In the genomic region with DNA sequence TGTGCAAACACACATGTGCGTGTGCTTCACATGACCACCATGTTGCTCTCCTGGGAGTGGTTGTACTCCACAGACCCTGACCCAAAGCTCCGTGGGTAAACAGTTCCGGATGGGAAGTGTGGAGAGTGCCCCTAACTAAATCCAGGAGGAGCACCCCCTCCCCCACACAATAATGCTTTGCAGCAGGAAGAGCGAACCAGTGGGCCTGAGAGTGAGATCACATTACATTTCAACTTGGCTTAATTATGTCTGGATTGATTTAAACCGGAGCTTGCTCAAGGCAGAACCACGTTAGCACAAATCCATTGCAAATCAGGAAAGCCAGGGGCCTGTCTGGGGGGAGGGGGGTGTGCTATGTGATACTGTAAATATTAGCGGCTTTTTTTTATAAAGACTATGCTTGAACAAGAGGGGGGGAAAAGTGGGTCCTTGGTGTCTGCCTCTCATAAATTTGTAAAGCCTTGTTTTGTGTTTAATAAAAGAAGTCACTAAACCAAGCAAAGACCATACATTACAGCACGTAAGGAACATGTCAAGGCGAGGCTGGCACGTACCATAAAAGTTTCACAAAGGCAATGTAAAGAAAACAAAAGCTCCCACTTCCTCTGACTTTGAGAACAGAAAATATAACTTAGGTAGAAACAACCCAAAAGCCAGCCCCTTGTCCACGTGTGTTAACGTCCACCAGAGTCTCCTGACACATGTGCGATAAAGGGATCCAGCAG, we compare ENCODE assay signal across 8 mouse cellular contexts.
DNase-seq lines count a peak whose midpoint lies in the region; ATAC-seq and TF ChIP-seq lines count a peak whose summit lies in the region.

No protein-coding gene starts in this region.

- no peak overlapping the region for H3K9ac ChIP-seq in intestine, embryonic 14.5 days (ENCODE audit: low read length)
- H3K9ac ChIP-seq in intestine, postnatal 0 days (ENCODE audit: low read depth, low read length), result no peak overlapping the region
- H3K9ac ChIP-seq in midbrain, embryonic 11.5 days (ENCODE audit: low read length), result no peak overlapping the region

- no peak overlapping the region for H3K4me3 ChIP-seq in intestine, embryonic 14.5 days (ENCODE audit: low read depth, low read length)
- no peak overlapping the region for H3K4me3 ChIP-seq in intestine, postnatal 0 days (ENCODE audit: low read depth, low read length)
- no peak overlapping the region for H3K4me3 ChIP-seq in midbrain, embryonic 11.5 days (ENCODE audit: low read depth, low read length)

- H3K27me3 ChIP-seq in intestine, embryonic 14.5 days (replicated peaks; ENCODE audit: control insufficient read depth, insufficient read depth, low read length), result no peaks in the 10 kb centered on the region
- no peaks in the 10 kb centered on the region for H3K27me3 ChIP-seq in intestine, postnatal 0 days (replicated peaks; ENCODE audit: control insufficient read depth, insufficient read depth, low read length)
- H3K27me3 ChIP-seq in midbrain, embryonic 11.5 days (ENCODE audit: control insufficient read depth, insufficient read depth, low read length), result no peaks in the 10 kb centered on the region

- H3K4me2 ChIP-seq in intestine, embryonic 14.5 days (ENCODE audit: low read length), result no peak overlapping the region
- H3K4me2 ChIP-seq in intestine, postnatal 0 days (replicated peaks; ENCODE audit: low read depth), result no peak overlapping the region
- H3K4me2 ChIP-seq in midbrain, embryonic 11.5 days, result no peak overlapping the region

- peak; percentile 63 for DNase-seq in intestine, embryonic 14.5 days (ENCODE audit: low spot score)
- DNase-seq in embryo, embryonic 10 days (ENCODE audit: low spot score), result peak; percentile 74
- peak; percentile 93 for DNase-seq in forelimb bud, embryonic 11.5 days (ENCODE audit: low read depth, low spot score)
- no peak for DNase-seq in midbrain, embryonic 11.5 days (ENCODE audit: low spot score, missing footprints)
- DNase-seq in layer of hippocampus, postnatal 14 days (ENCODE audit: low spot score in 2 of 2), result no peak
- DNase-seq in layer of hippocampus, postnatal 10 days (ENCODE audit: low spot score in 2 of 2), result no peak
- no peak for DNase-seq in right cerebral cortex, postnatal 4 days

- peak; percentile 45; the same call in 1 of the 2 replicates for ATAC-seq in intestine, embryonic 14.5 days (replicated peaks; ENCODE audit: low FRiP score, low TSS enrichment, low read depth)
- ATAC-seq in intestine, postnatal 0 days, result no peak
- peak; percentile 40; the same call in 1 of the 2 replicates for ATAC-seq in midbrain, embryonic 11.5 days (ENCODE audit: low FRiP score)

- H3K9me3 ChIP-seq in intestine, embryonic 14.5 days (ENCODE audit: control insufficient read depth, low read length), result no peaks in the 10 kb centered on the region
- H3K9me3 ChIP-seq in intestine, postnatal 0 days (ENCODE audit: control insufficient read depth), result no peaks in the 10 kb centered on the region
- no peaks in the 10 kb centered on the region for H3K9me3 ChIP-seq in midbrain, embryonic 11.5 days (ENCODE audit: control insufficient read depth, low read length)

- peak overlapping the region; percentile 60; the same call in 1 of the 2 replicates for H3K27ac ChIP-seq in intestine, embryonic 14.5 days (ENCODE audit: low read depth)
- no peak overlapping the region for H3K27ac ChIP-seq in intestine, postnatal 0 days (ENCODE audit: low read depth, low read length)
- H3K27ac ChIP-seq in midbrain, embryonic 11.5 days (ENCODE audit: low read depth, low read length), result no peak overlapping the region

- TF ChIP-seq CTCF in intestine, postnatal 0 days (IDR thresholded peaks at IDR 0.05; ENCODE audit: low read depth), result no peak

- peaks cover 58% of the 10 kb centered on the region for H3K36me3 ChIP-seq in intestine, embryonic 14.5 days (ENCODE audit: control insufficient read depth, insufficient read depth, low read length)
- H3K36me3 ChIP-seq in intestine, postnatal 0 days (ENCODE audit: control insufficient read depth, insufficient read depth), result peaks cover 31% of the 10 kb centered on the region
- peaks cover 14% of the 10 kb centered on the region; the same call in 1 of the 2 replicates for H3K36me3 ChIP-seq in midbrain, embryonic 11.5 days (ENCODE audit: control insufficient read depth, insufficient read depth, low read length)

- peaks cover 30% of the 10 kb centered on the region for H3K4me1 ChIP-seq in intestine, embryonic 14.5 days (replicated peaks; ENCODE audit: control insufficient read depth, insufficient read depth, low read length)
- 0 out of 2 replicates have a peak, but pooled peaks cover 5% of the 10 kb centered on the region for H3K4me1 ChIP-seq in intestine, postnatal 0 days (replicated peaks; ENCODE audit: control insufficient read depth, insufficient read depth, low read length)
- H3K4me1 ChIP-seq in midbrain, embryonic 11.5 days (ENCODE audit: control insufficient read depth, insufficient read depth, low read length), result no peaks in the 10 kb centered on the region

- 29% methylated on average over 13 of the region's 13 CpGs for WGBS in intestine, embryonic 14.5 days
- 58% methylated on average over 13 of the region's 13 CpGs for WGBS in intestine, postnatal 0 days
- WGBS in midbrain, embryonic 11.5 days, result 81% methylated on average over 13 of the region's 13 CpGs

Comparison
In these comparisons a context has a peak if more than half of its experiments do, and no peak if none do; other contexts are left out.
1. DNase-seq: peak in intestine, embryonic 14.5 days (single experiment), embryo, embryonic 10 days (single experiment) and forelimb bud, embryonic 11.5 days (single experiment); none in midbrain, embryonic 11.5 days (single experiment), layer of hippocampus, postnatal 14 days (0 of 2), layer of hippocampus, postnatal 10 days (0 of 2) and right cerebral cortex, postnatal 4 days (single experiment).